Mouse (Mus musculus): ENCODE measurements around the gene Fbxl5.

- TF ChIP-seq POLR2A (IDR thresholded peaks at IDR 0.05; ENCODE audit: borderline replicate concordance, extremely low read depth, low read depth, low read length) (no peak), CTCF (IDR thresholded peaks at IDR 0.05; ENCODE audit: insufficient read depth, low read length) (no peak)
Measured at GRCm38 (mm10) chr5:43826883-43827282, 5.4 kb upstream of the Fbxl5 start.

Data from lung, adult 2 months (tissue).